Mouse (Mus musculus) neural tube, embryonic 11.5 days (tissue): ENCODE data around the gene Prss32. TPM values are rescaled to one million over a fixed set of nuclear protein-coding genes. Genes with fewer than 3 reads are reported as not detected.

Experiments
- ATAC-seq: fragments of 200-750 bp; cut with Nextera tagmentation; 2 replicates; pipeline ENCODE4 v1.8.0; 2017; ENCODE audit warnings: moderate number of reproducible peaks, mild to moderate bottlenecking, moderate TSS enrichment, moderate library complexity; ENCODE audit not compliant: insufficient read depth, low FRiP score, low TSS enrichment
- DNase-seq: peaks from one replicate; pipeline ENCODE4 v3.0.0-alpha.2; 2015; ENCODE audit warnings: low spot score
- H3K27ac ChIP-seq: fragments of 300-500 bp; sonication (generic); 2 replicates; pipeline ENCODE4 v1.5.1; 2014; ENCODE audit warnings: low read depth, mild to moderate bottlenecking, low read length
- H3K27me3 ChIP-seq: fragments of 300-500 bp; sonication (generic); 2 replicates; pipeline ENCODE4 v1.6.1; 2014; ENCODE audit warnings: mild to moderate bottlenecking, low read length, mixed read lengths; ENCODE audit not compliant: control insufficient read depth, insufficient read depth
- H3K36me3 ChIP-seq: fragments of 300-500 bp; sonication (generic); 2 replicates; pipeline ENCODE4 v1.6.1; 2014; ENCODE audit warnings: mild to moderate bottlenecking, low read length, moderate library complexity, mixed read lengths; ENCODE audit not compliant: control insufficient read depth, insufficient read depth
- H3K4me1 ChIP-seq: fragments of 300-500 bp; sonication (generic); 2 replicates; pipeline ENCODE4 v1.6.1; 2014; ENCODE audit warnings: low read length, mixed read lengths; ENCODE audit not compliant: control insufficient read depth, insufficient read depth
- H3K4me2 ChIP-seq: fragments of 300-500 bp; sonication (generic); 2 replicates; pipeline ENCODE4 v1.6.1; 2014; ENCODE audit warnings: low read depth, mild to moderate bottlenecking, moderate library complexity
- H3K4me3 ChIP-seq: fragments of 300-500 bp; sonication (generic); 2 replicates; pipeline ENCODE4 v1.5.1; 2014; ENCODE audit warnings: low read depth, low read length
- H3K9ac ChIP-seq: fragments of 300-500 bp; sonication (generic); 2 replicates; pipeline ENCODE4 v1.6.1; 2014; ENCODE audit warnings: mild to moderate bottlenecking, low read length
- H3K9me3 ChIP-seq: fragments of 300-500 bp; sonication (generic); 2 replicates; pipeline ENCODE4 v1.6.1; 2016; ENCODE audit warnings: low read length; ENCODE audit not compliant: control insufficient read depth
- WGBS: fragments of 180-500 bp; shearing (Covaris S2); extraction: QIAGEN DNeasy Blood & Tissue Kit; methylation state at CpG from one replicate; pipeline ENCODE4 v1.1.7; 2014; 5-methylcytosine and 5-hydroxymethylcytosine counted together
- polyA plus RNA-seq: library from polyadenylated mRNA; unstranded; fragments of >200 nt; fragmentation: Nextera tagmentation; extraction: Ambion mirVana; gene quantifications from 2 replicates; pipeline ENCODE4 v1.2.1, GENCODE M21; 2014

Gene Prss32
- polyA plus RNA-seq, 1 experiment from 2014 or later: not detected

GRCm38 (mm10) chr17:23807918-23808317, 35.7 kb upstream of the Prss32 start:
- Histone ChIP-seq H3K9me3 (no peaks in the 10 kb centered on the region), H3K27me3 (no peaks in the 10 kb centered on the region), H3K4me1 (peaks cover 9% of the 10 kb centered on the region; the same call in 1 of the 2 replicates), H3K4me3 (no peak overlapping the region), H3K4me2 (no peak overlapping the region), H3K9ac (no peak overlapping the region), H3K36me3 (peaks cover 31% of the 10 kb centered on the region), H3K27ac (no peak overlapping the region)
- DNase-seq: no peak
- ATAC-seq: no peak
- 97% methylated on average over 3 of the region's 3 CpGs for WGBS

GRCm38 (mm10) chr17:23815641-23816040, 28.0 kb upstream of the Prss32 start:
- no peak for ATAC-seq
- DNase-seq: no peak
- H3K4me3 ChIP-seq: no peak overlapping the region
- WGBS: 97% methylated on average over 16 of the region's 16 CpGs
- peaks cover 11% of the 10 kb centered on the region for H3K9me3 ChIP-seq
- H3K36me3 ChIP-seq: peaks cover 81% of the 10 kb centered on the region
- H3K4me1 ChIP-seq: no peaks in the 10 kb centered on the region
- no peak overlapping the region for H3K9ac ChIP-seq
- H3K27me3 ChIP-seq: no peaks in the 10 kb centered on the region
- H3K4me2 ChIP-seq: no peak overlapping the region
- no peak overlapping the region for H3K27ac ChIP-seq

GRCm38 (mm10) chr17:23818579-23818978, 25.1 kb upstream of the Prss32 start:
- WGBS: 98% methylated on average over 8 of the region's 8 CpGs
- Histone ChIP-seq H3K9ac (no peak overlapping the region), H3K9me3 (peaks cover 11% of the 10 kb centered on the region), H3K27me3 (no peaks in the 10 kb centered on the region), H3K4me2 (no peak overlapping the region), H3K27ac (no peak overlapping the region), H3K4me3 (no peak overlapping the region), H3K4me1 (no peaks in the 10 kb centered on the region), H3K36me3 (peaks cover 88% of the 10 kb centered on the region)
- no peak for DNase-seq
- ATAC-seq: no peak

GRCm38 (mm10) chr17:23819235-23819634, 24.4 kb upstream of the Prss32 start:
- H3K27ac ChIP-seq: no peak overlapping the region
- no peak overlapping the region for H3K4me2 ChIP-seq
- no peak overlapping the region for H3K4me3 ChIP-seq
- WGBS: 98% methylated on average over 25 of the region's 25 CpGs
- H3K4me1 ChIP-seq: no peaks in the 10 kb centered on the region
- ATAC-seq: no peak
- DNase-seq: no peak
- H3K9me3 ChIP-seq: peaks cover 11% of the 10 kb centered on the region
- H3K27me3 ChIP-seq: no peaks in the 10 kb centered on the region
- peaks cover 88% of the 10 kb centered on the region for H3K36me3 ChIP-seq
- no peak overlapping the region for H3K9ac ChIP-seq

- ATAC-seq (no peak), DNase-seq (no peak)
- no peaks in the 10 kb centered on the region for H3K27me3 ChIP-seq
- H3K36me3 ChIP-seq: peaks cover 86% of the 10 kb centered on the region
- no peak overlapping the region for H3K9ac ChIP-seq
- H3K9me3 ChIP-seq: peaks cover 11% of the 10 kb centered on the region
- H3K27ac ChIP-seq: no peak overlapping the region
- H3K4me2 ChIP-seq: no peak overlapping the region
- H3K4me3 ChIP-seq: no peak overlapping the region
- 95% methylated on average over 5 of the region's 5 CpGs for WGBS
- H3K4me1 ChIP-seq: no peaks in the 10 kb centered on the region
Observed at GRCm38 (mm10) chr17:23820731-23821130, 22.9 kb upstream of the Prss32 start.

- Histone ChIP-seq H3K4me1 (no peaks in the 10 kb centered on the region), H3K27me3 (no peaks in the 10 kb centered on the region), H3K36me3 (peaks cover 79% of the 10 kb centered on the region), H3K9me3 (peaks cover 11% of the 10 kb centered on the region), H3K4me2 (no peak overlapping the region), H3K9ac (no peak overlapping the region), H3K27ac (no peak overlapping the region), H3K4me3 (no peak overlapping the region)
- ATAC-seq (no peak), DNase-seq (no peak)
- WGBS: 85% methylated on average over 6 of the region's 6 CpGs
Observed at GRCm38 (mm10) chr17:23822094-23822493, 21.6 kb upstream of the Prss32 start.

GRCm38 (mm10) chr17:23823018-23823417, 20.6 kb upstream of the Prss32 start:
- H3K36me3 ChIP-seq: peaks cover 70% of the 10 kb centered on the region
- no peak overlapping the region for H3K4me3 ChIP-seq
- 88% methylated on average over 16 of the region's 16 CpGs for WGBS
- H3K27ac ChIP-seq: no peak overlapping the region
- no peak for ATAC-seq
- peaks cover 8% of the 10 kb centered on the region for H3K4me1 ChIP-seq
- H3K9ac ChIP-seq: no peak overlapping the region
- peaks cover 11% of the 10 kb centered on the region for H3K9me3 ChIP-seq
- no peak overlapping the region for H3K4me2 ChIP-seq
- H3K27me3 ChIP-seq: no peaks in the 10 kb centered on the region
- DNase-seq: no peak

GRCm38 (mm10) chr17:23823614-23824013, 20.0 kb upstream of the Prss32 start:
- WGBS: 92% methylated on average over 12 of the region's 12 CpGs
- H3K4me3 ChIP-seq: no peak overlapping the region
- H3K36me3 ChIP-seq: peaks cover 64% of the 10 kb centered on the region
- ATAC-seq: no peak
- DNase-seq: no peak
- peaks cover 6% of the 10 kb centered on the region for H3K9me3 ChIP-seq
- H3K9ac ChIP-seq: no peak overlapping the region
- no peak overlapping the region for H3K4me2 ChIP-seq
- no peaks in the 10 kb centered on the region for H3K27me3 ChIP-seq
- peaks cover 10% of the 10 kb centered on the region for H3K4me1 ChIP-seq
- H3K27ac ChIP-seq: no peak overlapping the region

GRCm38 (mm10) chr17:23825591-23825990, 18.1 kb upstream of the Prss32 start:
- Histone ChIP-seq H3K9me3 (no peaks in the 10 kb centered on the region), H3K27ac (no peak overlapping the region), H3K4me3 (no peak overlapping the region), H3K27me3 (no peaks in the 10 kb centered on the region), H3K36me3 (peaks cover 44% of the 10 kb centered on the region), H3K4me2 (no peak overlapping the region), H3K4me1 (peaks cover 13% of the 10 kb centered on the region), H3K9ac (no peak overlapping the region)
- WGBS: 96% methylated on average over 4 of the region's 4 CpGs
- ATAC-seq (no peak), DNase-seq (no peak)
